Mouse (Mus musculus): ENCODE data around the gene Ssh2. TPM values are rescaled to one million over a fixed set of nuclear protein-coding genes. Genes with fewer than 3 reads are reported as not detected.

Gene Ssh2
- 10.4 and 12.9 TPM in 2 replicates for polyA plus RNA-seq (2015; fragmentation: Nextera tagmentation; extraction: Ambion mirVana)

DNA sequence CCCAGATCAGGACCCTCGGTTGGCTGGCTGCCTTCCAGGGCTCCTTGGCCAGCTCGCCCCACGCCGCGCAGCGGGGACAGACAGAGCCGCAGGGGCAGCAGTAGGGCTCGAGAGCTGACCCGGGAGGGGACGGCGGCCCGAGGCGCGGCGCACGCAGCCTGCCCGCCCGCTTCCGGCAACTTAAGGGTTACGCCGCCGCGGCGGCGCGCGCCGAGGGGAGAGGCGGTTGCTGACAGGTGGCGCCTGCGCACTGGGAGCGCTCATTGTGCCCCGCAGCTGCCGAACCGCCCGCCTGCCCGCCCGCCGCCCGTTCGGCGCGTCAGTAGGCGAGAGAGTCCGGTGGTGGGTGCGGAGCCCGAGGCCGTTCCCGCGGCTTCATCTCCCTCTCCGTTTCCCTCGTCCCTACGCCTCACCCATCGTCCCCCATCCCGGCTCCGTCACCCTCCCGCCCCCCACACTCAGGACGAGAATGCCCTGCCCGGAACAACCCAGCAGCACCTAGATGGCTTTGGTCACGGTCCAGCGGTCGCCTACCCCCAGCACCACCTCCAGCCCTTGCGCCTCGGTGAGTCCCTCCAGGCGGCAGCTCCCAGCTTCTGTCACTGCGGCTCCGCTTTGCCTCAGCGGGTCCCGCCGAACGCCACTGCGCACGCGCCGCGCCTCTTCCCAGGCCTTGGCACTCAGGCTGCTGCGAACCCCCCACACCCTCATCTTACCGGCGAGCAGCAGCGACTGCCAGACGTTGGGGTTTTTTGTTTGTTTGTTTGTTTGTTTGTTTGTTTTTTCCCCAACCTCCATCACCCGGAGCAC is at the start of gene Ssh2:
Gene Ssh2 (plus strand): TSS at position 337 of the 810 bp plus-strand sequence.

DNA sequence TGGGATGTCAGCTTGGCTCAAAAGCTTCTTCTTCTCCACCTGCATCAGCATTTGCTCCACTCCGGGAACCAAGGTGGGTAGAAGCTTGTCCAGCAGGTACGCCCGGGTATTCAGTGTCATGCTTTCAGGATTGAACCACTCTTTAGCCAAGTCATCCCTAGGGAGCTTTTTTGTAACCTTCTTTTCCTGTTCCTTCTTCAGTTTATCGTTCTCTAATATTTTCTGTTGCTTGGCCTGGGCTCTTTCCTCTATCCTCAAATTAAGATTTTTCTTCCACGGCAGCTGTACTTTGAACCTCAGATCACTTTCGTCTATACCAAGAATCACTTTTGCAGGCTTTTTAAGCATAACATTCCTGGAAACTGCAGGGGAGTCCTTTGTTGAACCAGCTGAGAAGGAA is 27.2 kb upstream of the Ssh2 start, which contains the start of gene Efcab5:
Gene Efcab5 (minus strand): TSS at position 101 of the 400 bp plus-strand sequence.

DNA sequence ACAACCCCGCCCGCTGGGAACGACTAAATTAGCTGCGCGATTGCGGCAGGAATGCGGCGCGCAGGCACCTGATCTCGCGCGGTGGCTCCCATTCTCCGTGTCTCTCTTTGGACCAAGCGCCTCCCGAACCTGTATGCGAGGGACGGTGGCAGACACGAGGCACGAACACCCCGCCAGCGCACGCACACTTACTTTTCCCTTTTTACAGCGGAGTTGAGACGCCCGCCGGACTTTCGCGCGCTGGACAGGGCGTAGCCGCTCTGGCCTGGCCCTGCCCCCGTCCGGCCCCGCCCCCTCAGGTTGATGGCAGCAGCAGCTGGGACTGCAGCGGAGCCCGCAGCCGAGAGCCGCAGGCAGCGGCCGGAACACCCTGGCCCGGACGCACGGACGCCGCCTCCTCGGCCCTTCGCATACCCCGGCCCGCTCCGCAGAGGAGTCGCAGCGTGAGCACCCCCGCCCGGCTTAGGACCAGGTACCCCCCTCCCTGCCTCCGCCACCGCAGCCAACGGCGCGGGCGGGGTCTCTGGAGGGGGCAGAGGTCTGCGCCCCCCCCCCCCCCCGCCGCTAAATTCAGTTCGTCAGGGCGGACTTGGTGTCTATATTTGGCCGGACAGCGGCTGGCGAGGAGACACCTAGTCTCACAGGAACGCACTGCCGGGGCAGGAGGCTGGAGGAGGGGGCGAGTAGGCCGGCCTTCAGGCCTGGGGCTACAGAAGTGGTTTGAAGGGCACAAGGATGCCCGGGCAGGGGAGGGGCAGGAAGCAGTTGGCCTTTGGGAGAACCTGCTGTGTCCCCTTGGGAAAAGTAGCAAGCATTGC is 246.4 kb downstream of the Ssh2 start, which contains the start of gene Coro6:
Gene Coro6 (plus strand): TSS at position 129 of the 818 bp plus-strand sequence.

DNA sequence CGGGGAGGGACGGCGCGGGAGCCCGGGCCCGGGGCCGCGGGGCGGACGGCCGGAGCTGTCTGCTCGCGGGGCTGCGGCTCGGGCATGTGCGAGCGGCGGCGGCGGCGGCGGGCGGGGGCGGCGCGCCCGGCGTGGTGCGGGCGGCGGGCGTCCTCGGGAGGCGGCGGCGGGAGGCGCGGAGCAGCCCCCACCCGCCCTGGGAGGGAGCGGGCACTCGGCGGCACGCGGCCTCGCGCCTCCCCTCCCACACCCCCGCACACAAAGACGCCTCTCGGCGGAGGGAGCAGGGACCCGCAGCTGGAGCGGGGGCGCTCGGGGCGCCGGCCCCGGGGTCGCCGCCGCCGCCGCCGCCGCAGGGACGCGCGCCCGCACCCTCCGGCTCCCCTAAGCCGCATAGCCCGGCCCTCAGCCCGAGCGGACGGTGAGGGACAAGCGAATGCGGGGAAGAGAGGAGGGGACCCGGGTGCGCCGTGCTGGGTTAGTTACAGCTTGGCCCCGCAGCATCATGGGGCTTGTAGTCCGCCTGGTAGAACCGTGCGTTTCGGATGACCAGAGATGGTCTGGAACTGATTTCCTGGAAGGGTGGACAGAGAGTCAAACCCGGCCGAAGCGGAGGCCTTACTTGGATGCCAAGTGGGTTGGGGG is 273.6 kb downstream of the Ssh2 start, which contains the start of gene Ankrd13b:
Gene Ankrd13b (minus strand): TSS at position 88 of the 645 bp plus-strand sequence.

DNA sequence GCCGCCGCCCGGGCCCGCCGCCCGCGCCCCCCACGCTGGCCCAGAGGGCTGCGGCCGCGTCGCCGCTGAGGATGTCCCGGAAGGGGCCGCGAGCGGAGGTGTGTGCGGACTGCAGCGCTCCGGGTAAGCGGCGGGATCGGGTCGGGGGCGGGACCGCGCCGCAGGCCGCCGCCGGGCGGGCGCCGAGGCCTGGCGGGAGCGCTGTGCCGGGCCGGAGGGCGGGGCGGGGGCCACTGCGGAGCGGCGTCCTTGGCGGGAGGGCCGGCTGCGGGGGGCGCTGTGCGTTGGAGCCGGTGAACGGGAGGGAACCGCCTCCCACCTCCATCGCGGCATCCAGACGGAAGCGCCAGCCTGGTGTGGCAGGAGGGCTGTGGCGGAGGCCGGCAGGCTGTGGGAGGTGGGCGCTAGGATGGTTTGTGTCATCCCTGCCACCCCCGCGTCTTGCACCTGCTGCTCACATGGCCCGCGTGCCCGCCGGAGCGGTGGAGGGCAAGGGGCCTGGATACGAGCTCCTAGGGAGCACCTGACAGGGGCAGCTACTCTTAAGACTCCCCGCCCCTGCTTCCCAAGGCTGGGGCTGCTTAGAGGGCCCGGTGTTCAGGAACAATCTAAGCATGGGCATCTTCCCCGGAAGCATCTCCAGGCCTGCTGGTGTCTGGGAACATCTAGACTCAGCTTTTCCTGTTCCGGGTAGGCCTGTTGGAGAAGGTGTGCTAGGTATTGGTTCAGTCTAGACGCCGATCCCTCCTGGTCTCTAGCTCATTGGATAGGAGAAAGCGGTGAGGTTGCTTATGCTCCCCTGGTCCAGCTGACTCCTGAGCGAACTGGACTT is 277.6 kb downstream of the Ssh2 start, which contains the start of gene Git1:
Gene Git1 (plus strand): TSS at position 51 of the 832 bp plus-strand sequence.

Other genes with a start within 250 kb of the Ssh2 start
- 3.5 and 7.5 TPM in 2 replicates for gene Slc6a4, start 217.7 kb upstream of the Ssh2 start, polyA plus RNA-seq (2015; fragmentation: Nextera tagmentation; extraction: Ambion mirVana)
- gene Nsrp1, start 137.9 kb upstream of the Ssh2 start, polyA plus RNA-seq (2015; fragmentation: Nextera tagmentation; extraction: Ambion mirVana): 52.6 and 62.5 TPM in 2 replicates
- gene Efcab5, start 27.3 kb upstream of the Ssh2 start, polyA plus RNA-seq (2015; fragmentation: Nextera tagmentation; extraction: Ambion mirVana): 0.30 and 0.50 TPM in 2 replicates
- 0.07 TPM in 1 of 2 replicates, not detected in the other for gene Coro6, start 246.1 kb downstream of the Ssh2 start, polyA plus RNA-seq (2015; fragmentation: Nextera tagmentation; extraction: Ambion mirVana)

Data from spleen, postnatal 0 days (tissue).